Mouse (Mus musculus): ENCODE data around the gene Acot2. TPM values are rescaled to one million over a fixed set of nuclear protein-coding genes. Genes with fewer than 3 reads are reported as not detected.

Acot2 gene
- 10.8 and 10.9 TPM in 2 replicates for polyA plus RNA-seq (2012; rRNA removed)

GRCm38 (mm10) chr12:83987583-83988441 is at the start of gene Acot2:
TSS of gene Acot2 (plus strand) at chr12:83987861.

GRCm38 (mm10) chr12:83950493-83950839 is 37.2 kb upstream of the Acot2 start, which contains the start of gene Riox1:
TSS of gene Riox1 (plus strand) at chr12:83950608.

GRCm38 (mm10) chr12:83984752-83985151 is 2.9 kb upstream of the Acot2 start, which contains the start of gene Heatr4:
TSS of gene Heatr4 (minus strand) at chr12:83984852.

GRCm38 (mm10) chr12:84009171-84009965 is 21.7 kb downstream of the Acot2 start, which contains the start of gene Acot1:
TSS of gene Acot1 (plus strand) at chr12:84009490.

GRCm38 (mm10) chr12:84038241-84038640 is 50.6 kb downstream of the Acot2 start, which contains the start of gene Acot4:
TSS of gene Acot4 (plus strand) at chr12:84038379.

GRCm38 (mm10) chr12:84038691-84039111 is 51.0 kb downstream of the Acot2 start, which contains the start of gene Gm49366:
TSS of gene Gm49366 (plus strand) at chr12:84038935.

Other genes starting within 250 kb of the Acot2 start
- 6.3 and 7.2 TPM in 2 replicates for gene Papln, start 224.2 kb upstream of the Acot2 start, polyA plus RNA-seq (2012; rRNA removed)
- gene Numb, start 65.9 kb upstream of the Acot2 start, polyA plus RNA-seq (2012; rRNA removed): 84.9 and 95.6 TPM in 2 replicates
- 21.1 TPM in 2 replicates for gene Riox1, start 37.3 kb upstream of the Acot2 start, polyA plus RNA-seq (2012; rRNA removed)
- not detected in 2 replicates for gene Heatr4, start 3.0 kb upstream of the Acot2 start, polyA plus RNA-seq (2012; rRNA removed)
- gene Acot1, start 21.6 kb downstream of the Acot2 start, polyA plus RNA-seq (2012; rRNA removed): 4.9 and 6.2 TPM in 2 replicates
- 6.1 and 10.8 TPM in 2 replicates for gene Acot4, start 50.5 kb downstream of the Acot2 start, polyA plus RNA-seq (2012; rRNA removed)
- gene Gm49366, start 51.1 kb downstream of the Acot2 start, polyA plus RNA-seq (2012; rRNA removed): not detected in 2 replicates
- not detected in 2 replicates for gene Acot3, start 64.3 kb downstream of the Acot2 start, polyA plus RNA-seq (2012; rRNA removed)
- gene Acot5, start 81.5 kb downstream of the Acot2 start, polyA plus RNA-seq (2012; rRNA removed): 0.30 and 0.39 TPM in 2 replicates
- gene Acot6, start 112.8 kb downstream of the Acot2 start, polyA plus RNA-seq (2012; rRNA removed): 3.1 and 3.2 TPM in 2 replicates
- 0.97 and 1.4 TPM in 2 replicates for gene Dnal1, start 126.5 kb downstream of the Acot2 start, polyA plus RNA-seq (2012; rRNA removed)
- gene Pnma1, start 160.6 kb downstream of the Acot2 start, polyA plus RNA-seq (2012; rRNA removed): 0.17 and 0.23 TPM in 2 replicates
- 16.2 and 18.4 TPM in 2 replicates for gene Elmsan1, start 231.0 kb downstream of the Acot2 start, polyA plus RNA-seq (2012; rRNA removed)

All from colon, adult 2 months (tissue).